Mouse (Mus musculus): Measurements from ENCODE around the gene Hist1h2ad. TPM values are rescaled to one million over a fixed set of nuclear protein-coding genes. Genes with fewer than 3 reads are reported as not detected.
"Not testable (repeated sequence)": the region's sequence is repeated elsewhere in the genome, so short reads cannot be mapped to it uniquely, and the experiment has no call there.

Hist1h2ad gene
- polyA plus RNA-seq, 1 experiment from 2014 or later: 1.3 TPM

GRCm38 (mm10) chr13:23537006-23537710 is 37.0 kb upstream of the Hist1h2ad start:
- no peaks in the 10 kb centered on the region for H3K9me3 ChIP-seq (replicated peaks; ENCODE audit: control insufficient read depth, low read length)
- H3K4me1 ChIP-seq (ENCODE audit: control insufficient read depth, insufficient read depth, low read length): peaks cover 12% of the 10 kb centered on the region
- H3K9ac ChIP-seq (ENCODE audit: low read depth, low read length): 0 out of 2 replicates have a peak overlapping the region, but pooled peaks have one; percentile 7
- no peaks in the 10 kb centered on the region for H3K36me3 ChIP-seq (ENCODE audit: control insufficient read depth, insufficient read depth, low read length)
- peak overlapping the region; percentile 30 for H3K4me2 ChIP-seq
- H3K27ac ChIP-seq (ENCODE audit: low read depth, low read length): no peak overlapping the region
- 84% methylated on average over 3 of the region's 3 CpGs for WGBS (ENCODE audit: insufficient replicate concordance)
- H3K27me3 ChIP-seq (ENCODE audit: control insufficient read depth, insufficient read depth, low read length): no peaks in the 10 kb centered on the region
- ATAC-seq (replicated peaks; ENCODE audit: insufficient number of reproducible peaks, low FRiP score, low TSS enrichment): no peak
- H3K4me3 ChIP-seq (ENCODE audit: low read depth, low read length): no peak overlapping the region

DNA sequence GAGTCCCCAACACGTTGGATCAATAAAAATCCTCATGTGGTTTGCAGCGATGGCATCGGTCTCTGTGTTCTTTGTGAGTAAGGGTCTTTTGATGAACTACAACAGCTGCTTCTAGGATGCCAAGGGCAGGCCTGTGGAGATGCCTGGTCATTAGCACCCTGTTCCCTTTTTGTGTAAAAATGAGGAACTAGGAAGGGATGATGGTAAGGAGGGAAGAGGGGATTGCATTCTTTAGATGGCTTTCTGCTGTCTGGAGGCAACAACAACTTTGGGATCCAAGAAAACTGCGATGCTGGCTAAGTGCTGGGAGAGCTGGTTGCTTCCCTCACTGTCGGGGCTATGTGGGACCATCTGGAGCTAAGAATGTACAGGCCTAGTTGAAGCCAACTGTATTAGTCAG is 35.9 kb upstream of the Hist1h2ad start:
- 0 out of 2 replicates have a peak, but pooled peaks cover 6% of the 10 kb centered on the region for H3K4me1 ChIP-seq (ENCODE audit: control insufficient read depth, insufficient read depth, low read length)
- H3K9ac ChIP-seq (ENCODE audit: low read depth, low read length): no peak overlapping the region
- H3K4me2 ChIP-seq: no peak overlapping the region
- H3K27me3 ChIP-seq (ENCODE audit: control insufficient read depth, insufficient read depth, low read length): no peaks in the 10 kb centered on the region
- ATAC-seq (replicated peaks; ENCODE audit: insufficient number of reproducible peaks, low FRiP score, low TSS enrichment): no peak
- 80% methylated on average over 5 of the region's 5 CpGs for WGBS (ENCODE audit: insufficient replicate concordance)
- H3K4me3 ChIP-seq (ENCODE audit: low read depth, low read length): no peak overlapping the region
- H3K9me3 ChIP-seq (replicated peaks; ENCODE audit: control insufficient read depth, low read length): no peaks in the 10 kb centered on the region
- H3K27ac ChIP-seq (ENCODE audit: low read depth, low read length): no peak overlapping the region
- no peaks in the 10 kb centered on the region for H3K36me3 ChIP-seq (ENCODE audit: control insufficient read depth, insufficient read depth, low read length)

DNA sequence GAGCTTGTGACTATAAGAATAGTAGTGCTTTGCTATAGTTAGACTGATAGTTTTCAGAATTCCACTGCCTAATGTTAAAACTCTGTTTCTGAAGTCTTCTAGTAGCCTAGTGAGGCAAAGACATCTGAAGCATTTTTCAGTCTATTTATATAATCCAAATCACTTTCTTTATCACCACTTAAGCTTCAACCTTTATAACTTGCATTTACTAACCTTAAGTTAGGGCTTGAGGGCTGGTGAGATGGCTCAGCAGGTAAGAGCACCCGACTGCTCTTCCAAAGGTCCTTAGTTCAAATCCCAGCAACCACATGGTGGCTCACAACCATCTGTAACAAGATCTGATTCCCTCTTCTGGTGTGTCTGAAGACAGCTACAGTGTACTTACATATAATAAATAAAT is 34.4 kb upstream of the Hist1h2ad start:
- not testable (repeated sequence) for H3K9me3 ChIP-seq (replicated peaks; ENCODE audit: control insufficient read depth, low read length); H3K4me1 ChIP-seq (ENCODE audit: control insufficient read depth, insufficient read depth, low read length); H3K27me3 ChIP-seq (ENCODE audit: control insufficient read depth, insufficient read depth, low read length); H3K4me2 ChIP-seq; H3K36me3 ChIP-seq (ENCODE audit: control insufficient read depth, insufficient read depth, low read length); ATAC-seq (replicated peaks; ENCODE audit: insufficient number of reproducible peaks, low FRiP score, low TSS enrichment); H3K4me3 ChIP-seq (ENCODE audit: low read depth, low read length); H3K9ac ChIP-seq (ENCODE audit: low read depth, low read length); H3K27ac ChIP-seq (ENCODE audit: low read depth, low read length)
- 59% methylated on average over 1 of the region's 1 CpGs for WGBS (ENCODE audit: insufficient replicate concordance)

DNA sequence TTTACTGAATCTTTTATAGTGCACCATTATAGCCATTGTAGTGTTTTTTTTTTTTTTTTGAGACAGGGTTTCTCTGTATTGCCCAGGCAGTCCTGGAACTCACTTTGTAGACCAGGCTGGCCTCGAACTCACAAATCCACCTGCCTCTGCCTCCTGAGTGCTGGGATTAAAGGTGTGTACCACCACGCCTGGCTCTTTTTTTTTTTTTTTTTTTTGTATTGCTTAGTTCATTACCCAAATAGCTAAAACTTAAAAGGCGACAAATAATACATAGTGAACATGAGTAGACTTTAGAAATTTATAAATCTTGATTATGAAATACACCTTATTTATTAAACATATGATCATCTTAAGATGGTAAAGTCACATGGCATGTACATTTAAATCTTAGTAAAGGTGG is 32.7 kb upstream of the Hist1h2ad start:
- H3K9ac ChIP-seq (ENCODE audit: low read depth, low read length): no peak overlapping the region
- H3K4me1 ChIP-seq (ENCODE audit: control insufficient read depth, insufficient read depth, low read length): 0 out of 2 replicates have a peak, but pooled peaks cover under 1% of the 10 kb centered on the region
- WGBS (ENCODE audit: insufficient replicate concordance): 90% methylated on average over 3 of the region's 3 CpGs
- H3K4me2 ChIP-seq: no peak overlapping the region
- no peak for ATAC-seq (replicated peaks; ENCODE audit: insufficient number of reproducible peaks, low FRiP score, low TSS enrichment)
- no peaks in the 10 kb centered on the region for H3K27me3 ChIP-seq (ENCODE audit: control insufficient read depth, insufficient read depth, low read length)
- H3K9me3 ChIP-seq (replicated peaks; ENCODE audit: control insufficient read depth, low read length): no peaks in the 10 kb centered on the region
- H3K27ac ChIP-seq (ENCODE audit: low read depth, low read length): no peak overlapping the region
- H3K36me3 ChIP-seq (ENCODE audit: control insufficient read depth, insufficient read depth, low read length): no peaks in the 10 kb centered on the region
- H3K4me3 ChIP-seq (ENCODE audit: low read depth, low read length): no peak overlapping the region

DNA sequence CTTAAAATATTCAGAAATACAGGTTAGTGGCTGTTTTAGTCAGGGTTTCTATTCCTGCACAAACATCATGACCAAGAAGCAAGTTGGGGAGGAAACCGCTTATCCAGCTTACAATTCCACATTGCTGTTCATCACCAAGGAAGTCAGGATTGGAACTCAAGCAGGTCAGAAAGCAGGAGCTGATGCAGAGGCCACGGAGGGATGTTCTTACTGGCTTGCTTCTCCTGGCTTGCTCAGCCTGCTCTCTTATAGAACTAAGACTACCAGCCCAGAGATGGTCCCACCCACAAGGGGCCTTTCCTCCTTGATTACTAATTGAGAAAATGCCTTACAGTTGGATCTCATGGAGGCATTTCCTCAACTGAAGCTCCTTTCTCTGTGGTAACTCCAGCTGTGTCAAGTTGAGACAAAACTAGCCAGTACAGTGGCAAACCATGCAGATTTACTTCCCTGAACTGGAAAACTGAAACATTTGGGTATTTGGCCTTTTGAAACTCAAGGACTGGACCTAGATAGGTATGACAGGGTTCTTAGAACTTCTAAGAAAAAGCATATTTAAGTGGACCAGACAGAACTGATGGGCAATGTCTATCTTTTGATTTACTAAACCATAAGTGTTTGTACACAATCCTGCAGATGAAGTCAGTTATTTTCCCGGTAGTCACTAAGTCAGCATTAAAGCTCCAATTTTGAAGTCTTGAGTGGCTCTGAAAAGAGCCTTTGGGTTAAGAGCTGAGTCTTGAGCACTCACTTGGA is 31.8 kb upstream of the Hist1h2ad start:
- H3K4me1 ChIP-seq (ENCODE audit: control insufficient read depth, insufficient read depth, low read length); ATAC-seq (replicated peaks; ENCODE audit: insufficient number of reproducible peaks, low FRiP score, low TSS enrichment); H3K27me3 ChIP-seq (ENCODE audit: control insufficient read depth, insufficient read depth, low read length); H3K36me3 ChIP-seq (ENCODE audit: control insufficient read depth, insufficient read depth, low read length); H3K9me3 ChIP-seq (replicated peaks; ENCODE audit: control insufficient read depth, low read length): not testable (repeated sequence)
- peak overlapping the region; percentile 64 for H3K4me2 ChIP-seq
- H3K27ac ChIP-seq (ENCODE audit: low read depth, low read length): peak overlapping the region; percentile 74
- H3K4me3 ChIP-seq (ENCODE audit: low read depth, low read length): peak overlapping the region; percentile 50
- H3K9ac ChIP-seq (ENCODE audit: low read depth, low read length): peak overlapping the region; percentile 64
- WGBS (ENCODE audit: insufficient replicate concordance): 7% methylated on average over 3 of the region's 3 CpGs

GRCm38 (mm10) chr13:23542999-23543607 is 31.1 kb upstream of the Hist1h2ad start, which contains the start of gene Hist1h2bh:
TSS of gene Hist1h2bh (minus strand) at chr13:23543392.
- H3K9ac ChIP-seq (ENCODE audit: low read depth, low read length): peak within 1 kb of the TSS; percentile 64
- H3K4me2 ChIP-seq: peak within 1 kb of the TSS; percentile 80
- H3K27me3 ChIP-seq (ENCODE audit: control insufficient read depth, insufficient read depth, low read length); H3K36me3 ChIP-seq (ENCODE audit: control insufficient read depth, insufficient read depth, low read length); H3K4me1 ChIP-seq (ENCODE audit: control insufficient read depth, insufficient read depth, low read length); H3K9me3 ChIP-seq (replicated peaks; ENCODE audit: control insufficient read depth, low read length): not testable (repeated sequence)
- peak; percentile 89 for ATAC-seq (replicated peaks; ENCODE audit: insufficient number of reproducible peaks, low FRiP score, low TSS enrichment)
- H3K4me3 ChIP-seq (ENCODE audit: low read depth, low read length): peak within 1 kb of the TSS; percentile 51
- under 1% methylated on average over 25 of the region's 42 CpGs for WGBS (ENCODE audit: insufficient replicate concordance)
- peak within 1 kb of the TSS; percentile 96 for H3K27ac ChIP-seq (ENCODE audit: low read depth, low read length)

DNA sequence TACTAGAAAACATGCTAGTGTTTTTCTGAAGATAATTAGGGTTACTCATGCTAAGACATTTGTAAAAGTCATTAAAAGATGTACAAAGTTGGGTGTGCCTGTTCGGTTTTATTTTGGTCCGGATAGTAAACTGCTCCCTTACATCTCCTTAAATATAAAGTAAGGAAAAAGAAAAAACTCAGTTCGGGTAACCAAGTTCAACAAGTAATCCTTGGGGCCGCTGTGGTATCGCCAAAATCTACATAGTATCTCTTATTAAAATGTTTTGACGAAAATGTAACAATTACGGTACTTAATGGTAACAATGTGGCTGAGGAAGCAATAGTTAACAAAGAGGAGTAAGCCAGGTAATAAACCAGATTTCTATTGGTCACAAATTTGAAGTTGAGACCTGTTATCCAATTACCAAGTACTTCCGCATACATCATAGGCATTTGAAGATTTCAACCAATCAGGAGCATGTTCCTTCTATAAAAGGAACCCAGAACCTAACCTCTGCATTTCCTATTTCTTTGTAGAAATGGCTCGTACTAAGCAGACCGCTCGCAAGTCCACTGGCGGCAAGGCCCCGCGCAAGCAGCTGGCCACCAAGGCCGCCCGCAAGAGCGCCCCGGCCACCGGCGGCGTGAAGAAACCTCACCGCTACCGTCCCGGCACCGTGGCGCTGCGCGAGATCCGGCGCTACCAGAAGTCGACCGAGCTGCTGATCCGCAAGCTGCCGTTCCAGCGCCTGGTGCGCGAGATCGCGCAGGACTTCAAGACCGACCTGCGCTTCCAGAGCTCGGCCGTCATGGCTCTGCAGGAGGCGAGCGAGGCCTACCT is 30.0 kb upstream of the Hist1h2ad start, which contains the start of gene Hist1h3f:
Gene Hist1h3f (plus strand): TSS at position 88 of the 822 bp plus-strand sequence.
- peak within 1 kb of the TSS; percentile 51 for H3K4me3 ChIP-seq (ENCODE audit: low read depth, low read length)
- H3K27me3 ChIP-seq (ENCODE audit: control insufficient read depth, insufficient read depth, low read length): no peaks in the 10 kb centered on the region
- H3K9me3 ChIP-seq (replicated peaks; ENCODE audit: control insufficient read depth, low read length): no peaks in the 10 kb centered on the region
- H3K27ac ChIP-seq (ENCODE audit: low read depth, low read length): peak within 1 kb of the TSS; percentile 96
- no peaks in the 10 kb centered on the region for H3K4me1 ChIP-seq (ENCODE audit: control insufficient read depth, insufficient read depth, low read length)
- peak; percentile 95 for ATAC-seq (replicated peaks; ENCODE audit: insufficient number of reproducible peaks, low FRiP score, low TSS enrichment)
- H3K4me2 ChIP-seq: peak within 1 kb of the TSS; percentile 80
- H3K9ac ChIP-seq (ENCODE audit: low read depth, low read length): peak within 1 kb of the TSS; percentile 71
- no peaks in the 10 kb centered on the region for H3K36me3 ChIP-seq (ENCODE audit: control insufficient read depth, insufficient read depth, low read length)
- under 1% methylated on average over 30 of the region's 45 CpGs for WGBS (ENCODE audit: insufficient replicate concordance)

DNA sequence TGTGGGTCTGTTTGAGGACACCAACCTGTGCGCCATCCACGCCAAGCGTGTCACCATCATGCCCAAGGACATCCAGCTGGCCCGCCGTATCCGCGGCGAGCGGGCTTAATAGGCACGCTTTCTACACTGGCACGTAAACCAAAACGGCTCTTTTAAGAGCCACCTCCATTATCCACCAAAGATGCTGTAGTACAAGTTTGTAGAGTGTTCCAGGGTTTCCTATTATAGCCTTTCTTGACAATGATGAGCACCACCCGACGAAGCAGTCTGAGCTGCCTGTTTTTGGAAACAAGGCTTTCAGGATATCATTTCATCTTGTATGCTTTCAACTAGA is 29.4 kb upstream of the Hist1h2ad start:
- H3K27me3 ChIP-seq (ENCODE audit: control insufficient read depth, insufficient read depth, low read length); H3K9me3 ChIP-seq (replicated peaks; ENCODE audit: control insufficient read depth, low read length); H3K9ac ChIP-seq (ENCODE audit: low read depth, low read length); ATAC-seq (replicated peaks; ENCODE audit: insufficient number of reproducible peaks, low FRiP score, low TSS enrichment); H3K36me3 ChIP-seq (ENCODE audit: control insufficient read depth, insufficient read depth, low read length); H3K4me1 ChIP-seq (ENCODE audit: control insufficient read depth, insufficient read depth, low read length): not testable (repeated sequence)
- peak overlapping the region; percentile 57; the same call in 1 of the 2 replicates for H3K27ac ChIP-seq (ENCODE audit: low read depth, low read length)
- WGBS (ENCODE audit: insufficient replicate concordance): 0% methylated on average over 11 of the region's 14 CpGs
- H3K4me3 ChIP-seq (ENCODE audit: low read depth, low read length): peak overlapping the region; percentile 51
- H3K4me2 ChIP-seq: peak overlapping the region; percentile 80
